Mouse (Mus musculus): Measurements from ENCODE around the gene Emp3. TPM values are rescaled to one million over a fixed set of nuclear protein-coding genes. Genes with fewer than 3 reads are reported as not detected.

Emp3 gene
- total and polyA plus RNA-seq, 2 experiments from 2014 or later, result 15.3 to 45.2 TPM

GRCm38 (mm10) chr7:45921950-45922600 lies 871 bp upstream of the Emp3 start:
- H3K9ac ChIP-seq (replicated peaks; ENCODE audit: low read length), result no peak overlapping the region

GRCm38 (mm10) chr7:45920583-45921241 lies 492 bp downstream of the Emp3 start:
- H3K27me3 ChIP-seq (ENCODE audit: insufficient read depth, low read length), result no peaks in the 10 kb centered on the region
- no peak for ATAC-seq
- H3K9ac ChIP-seq (replicated peaks; ENCODE audit: low read length), result no peak overlapping the region
- no peak overlapping the region for H3K27ac ChIP-seq
- peak overlapping the region; percentile 7; the same call in 1 of the 2 replicates for H3K4me3 ChIP-seq (ENCODE audit: low read length)
- H3K4me1 ChIP-seq (ENCODE audit: insufficient read depth, low read length), result peaks cover 21% of the 10 kb centered on the region
- 52% methylated on average over 9 of the region's 9 CpGs for WGBS
- H3K36me3 ChIP-seq (ENCODE audit: insufficient read depth, low read length), result no peaks in the 10 kb centered on the region
- peak overlapping the region; percentile 28; the same call in 1 of the 2 replicates for H3K4me2 ChIP-seq (ENCODE audit: low read depth, low read length)
- H3K9me3 ChIP-seq (ENCODE audit: low read length), result no peaks in the 10 kb centered on the region
- no peak for TF ChIP-seq CTCF (IDR thresholded peaks at IDR 0.05; ENCODE audit: low read depth)
- DNase-seq (ENCODE audit: low spot score), result no peak

More at GRCm38 (mm10) chr7:45921950-45922600, 871 bp upstream of the Emp3 start:
- ATAC-seq (no peak), DNase-seq (ENCODE audit: low spot score) (no peak)
- WGBS, result 84% methylated on average over 12 of the region's 12 CpGs
- Histone ChIP-seq H3K4me3 (ENCODE audit: low read length) (no peak overlapping the region), H3K27me3 (ENCODE audit: insufficient read depth, low read length) (no peaks in the 10 kb centered on the region), H3K4me2 (ENCODE audit: low read depth, low read length) (no peak overlapping the region; the same call in 1 of the 2 replicates), H3K9me3 (ENCODE audit: low read length) (no peaks in the 10 kb centered on the region), H3K36me3 (ENCODE audit: insufficient read depth, low read length) (no peaks in the 10 kb centered on the region), H3K4me1 (ENCODE audit: insufficient read depth, low read length) (peaks cover 11% of the 10 kb centered on the region), H3K27ac (peak overlapping the region; percentile 87; the same call in 1 of the 2 replicates)
- TF ChIP-seq CTCF (IDR thresholded peaks at IDR 0.05; ENCODE audit: low read depth), result no peak

- peaks cover 21% of the 10 kb centered on the region for H3K4me1 ChIP-seq (ENCODE audit: insufficient read depth, low read length)
- no peaks in the 10 kb centered on the region for H3K27me3 ChIP-seq (ENCODE audit: insufficient read depth, low read length)
- no peak for ATAC-seq
- 64% methylated on average over 4 of the region's 4 CpGs for WGBS
- H3K9me3 ChIP-seq (ENCODE audit: low read length), result no peaks in the 10 kb centered on the region
- no peak overlapping the region for H3K4me3 ChIP-seq (ENCODE audit: low read length)
- H3K9ac ChIP-seq (replicated peaks; ENCODE audit: low read length), result no peak overlapping the region
- H3K4me2 ChIP-seq (ENCODE audit: low read depth, low read length), result no peak overlapping the region
- TF ChIP-seq CTCF (IDR thresholded peaks at IDR 0.05; ENCODE audit: low read depth), result no peak
- H3K36me3 ChIP-seq (ENCODE audit: insufficient read depth, low read length), result no peaks in the 10 kb centered on the region
- no peak for DNase-seq (ENCODE audit: low spot score)
- H3K27ac ChIP-seq, result no peak overlapping the region
Observed at GRCm38 (mm10) chr7:45919761-45920160, 1.4 kb downstream of the Emp3 start.

GRCm38 (mm10) chr7:45919083-45919671 lies 2.0 kb downstream of the Emp3 start:
- H3K9ac ChIP-seq (replicated peaks; ENCODE audit: low read length), result no peak overlapping the region
- ATAC-seq (no peak), DNase-seq (ENCODE audit: low spot score) (no peak)
- H3K36me3 ChIP-seq (ENCODE audit: insufficient read depth, low read length), result no peaks in the 10 kb centered on the region; the same call in 1 of the 2 replicates
- WGBS, result 66% methylated on average over 14 of the region's 14 CpGs
- no peak overlapping the region for H3K4me2 ChIP-seq (ENCODE audit: low read depth, low read length)
- H3K9me3 ChIP-seq (ENCODE audit: low read length), result no peaks in the 10 kb centered on the region
- no peak overlapping the region for H3K27ac ChIP-seq
- TF ChIP-seq CTCF (IDR thresholded peaks at IDR 0.05; ENCODE audit: low read depth), result peak; percentile 53
- H3K4me3 ChIP-seq (ENCODE audit: low read length), result no peak overlapping the region
- peaks cover 21% of the 10 kb centered on the region for H3K4me1 ChIP-seq (ENCODE audit: insufficient read depth, low read length)
- H3K27me3 ChIP-seq (ENCODE audit: insufficient read depth, low read length), result no peaks in the 10 kb centered on the region

- 87% methylated on average over 15 of the region's 15 CpGs for WGBS
- Histone ChIP-seq H3K9me3 (ENCODE audit: low read length) (no peaks in the 10 kb centered on the region), H3K27me3 (ENCODE audit: insufficient read depth, low read length) (no peaks in the 10 kb centered on the region), H3K27ac (peak overlapping the region; percentile 87; the same call in 1 of the 2 replicates), H3K4me2 (ENCODE audit: low read depth, low read length) (no peak overlapping the region), H3K9ac (replicated peaks; ENCODE audit: low read length) (peak overlapping the region; percentile 37; the same call in 1 of the 2 replicates), H3K36me3 (ENCODE audit: insufficient read depth, low read length) (no peaks in the 10 kb centered on the region; the same call in 1 of the 2 replicates), H3K4me1 (ENCODE audit: insufficient read depth, low read length) (peaks cover 16% of the 10 kb centered on the region; the same call in 1 of the 2 replicates), H3K4me3 (ENCODE audit: low read length) (no peak overlapping the region)
- DNase-seq (ENCODE audit: low spot score) (no peak), ATAC-seq (no peak)
- TF ChIP-seq CTCF (IDR thresholded peaks at IDR 0.05; ENCODE audit: low read depth), result no peak
Observed at GRCm38 (mm10) chr7:45917926-45918325, 3.3 kb downstream of the Emp3 start.

GRCm38 (mm10) chr7:45917004-45917704 lies 4.0 kb downstream of the Emp3 start:
- 35% methylated on average over 13 of the region's 13 CpGs for WGBS
- no peak for ATAC-seq
- H3K4me3 ChIP-seq (ENCODE audit: low read length), result peak overlapping the region; percentile 8; the same call in 1 of the 2 replicates
- H3K4me2 ChIP-seq (ENCODE audit: low read depth, low read length), result peak overlapping the region; percentile 54
- no peaks in the 10 kb centered on the region for H3K9me3 ChIP-seq (ENCODE audit: low read length)
- no peaks in the 10 kb centered on the region for H3K27me3 ChIP-seq (ENCODE audit: insufficient read depth, low read length)
- peak overlapping the region; percentile 87 for H3K27ac ChIP-seq
- H3K9ac ChIP-seq (replicated peaks; ENCODE audit: low read length), result peak overlapping the region; percentile 37
- peaks cover 16% of the 10 kb centered on the region; the same call in 1 of the 2 replicates for H3K4me1 ChIP-seq (ENCODE audit: insufficient read depth, low read length)
- no peak for TF ChIP-seq CTCF (IDR thresholded peaks at IDR 0.05; ENCODE audit: low read depth)
- no peaks in the 10 kb centered on the region; the same call in 1 of the 2 replicates for H3K36me3 ChIP-seq (ENCODE audit: insufficient read depth, low read length)
- no peak for DNase-seq (ENCODE audit: low spot score)
